Mouse (Mus musculus) hindbrain, embryonic 11.5 days (tissue): Measurements from ENCODE around the gene Ptprd. TPM values are rescaled to one million over a fixed set of nuclear protein-coding genes. Genes with fewer than 3 reads are reported as not detected.

Experiments used
- ATAC-seq: fragments of 200-750 bp; cut with Nextera tagmentation; 2 replicates; pipeline ENCODE4 v1.8.0; 2017; ENCODE audit warnings: mild to moderate bottlenecking, moderate TSS enrichment, moderate library complexity; ENCODE audit not compliant: low FRiP score
- DNase-seq: peaks from one replicate; pipeline ENCODE4 v3.0.0-alpha.2; 2015; ENCODE audit warnings: low spot score
- H3K27ac ChIP-seq: fragments of 300-500 bp; sonication (generic); 2 replicates; pipeline ENCODE4 v1.5.1; 2014; ENCODE audit warnings: mild to moderate bottlenecking, low read depth, low read length
- H3K27me3 ChIP-seq: fragments of 300-500 bp; sonication (generic); 2 replicates; pipeline ENCODE4 v1.6.1; 2014; ENCODE audit warnings: mild to moderate bottlenecking, low read length, moderate library complexity, mixed read lengths; ENCODE audit not compliant: control insufficient read depth, insufficient read depth
- H3K36me3 ChIP-seq: fragments of 300-500 bp; sonication (generic); 2 replicates; pipeline ENCODE4 v1.6.1; 2014; ENCODE audit warnings: mild to moderate bottlenecking, low read length, moderate library complexity, mixed read lengths; ENCODE audit not compliant: control insufficient read depth, insufficient read depth
- H3K4me1 ChIP-seq: fragments of 300-500 bp; sonication (generic); replicated peaks from 2 replicates; pipeline ENCODE4 v1.6.1; 2014; ENCODE audit warnings: low read length, mixed read lengths; ENCODE audit not compliant: control insufficient read depth, insufficient read depth
- H3K4me2 ChIP-seq: fragments of 300-500 bp; sonication (generic); replicated peaks from 2 replicates; pipeline ENCODE4 v1.6.1; 2014; ENCODE audit warnings: mild to moderate bottlenecking, low read depth, low read length
- H3K4me3 ChIP-seq: fragments of 300-500 bp; sonication (generic); 2 replicates; pipeline ENCODE4 v1.5.1; 2014; ENCODE audit warnings: low read depth, low read length
- H3K9ac ChIP-seq: fragments of 300-500 bp; sonication (generic); 2 replicates; pipeline ENCODE4 v1.6.1; 2014; ENCODE audit warnings: low read depth, low read length
- H3K9me3 ChIP-seq: fragments of 300-500 bp; sonication (generic); 2 replicates; pipeline ENCODE4 v1.6.1; 2016; ENCODE audit warnings: low read length; ENCODE audit not compliant: control insufficient read depth
- WGBS: fragments of 180-500 bp; shearing (Covaris S2); extraction: QIAGEN DNeasy Blood & Tissue Kit; methylation state at CpG from one replicate; pipeline ENCODE4 v1.1.7; 2014; 5-methylcytosine and 5-hydroxymethylcytosine counted together
- polyA plus RNA-seq: library from polyadenylated mRNA; unstranded; fragments of >200 nt; fragmentation: Nextera tagmentation; extraction: Ambion mirVana; gene quantifications from 2 replicates; pipeline ENCODE4 v1.2.1, GENCODE M21; 2014

Gene Ptprd
- polyA plus RNA-seq, 1 experiment from 2014 or later, result 31.7 TPM

- no peak for DNase-seq
- no peak overlapping the region for H3K4me3 ChIP-seq
- no peaks in the 10 kb centered on the region for H3K9me3 ChIP-seq
- no peak for ATAC-seq
- H3K4me2 ChIP-seq, result no peak overlapping the region
- H3K27ac ChIP-seq, result no peak overlapping the region
- H3K9ac ChIP-seq, result no peak overlapping the region
- WGBS, result 92% methylated on average over 1 of the region's 1 CpGs
- no peaks in the 10 kb centered on the region for H3K36me3 ChIP-seq
- H3K4me1 ChIP-seq, result no peaks in the 10 kb centered on the region
- H3K27me3 ChIP-seq, result no peaks in the 10 kb centered on the region
Measured at GRCm38 (mm10) chr4:76839016-76839415, 1372.7 kb downstream of the Ptprd start.

GRCm38 (mm10) chr4:76812138-76812537 is 1399.6 kb downstream of the Ptprd start:
- H3K27me3 ChIP-seq, result no peaks in the 10 kb centered on the region
- DNase-seq (no peak), ATAC-seq (no peak)
- no peaks in the 10 kb centered on the region for H3K36me3 ChIP-seq
- no peak overlapping the region for H3K4me3 ChIP-seq
- no peaks in the 10 kb centered on the region for H3K4me1 ChIP-seq
- no peak overlapping the region for H3K4me2 ChIP-seq
- H3K9me3 ChIP-seq, result no peaks in the 10 kb centered on the region
- WGBS, result 81% methylated on average over 2 of the region's 2 CpGs
- H3K27ac ChIP-seq, result no peak overlapping the region
- H3K9ac ChIP-seq, result no peak overlapping the region

GRCm38 (mm10) chr4:76802708-76803107 is 1409.1 kb downstream of the Ptprd start:
- no peaks in the 10 kb centered on the region for H3K36me3 ChIP-seq
- H3K9ac ChIP-seq, result no peak overlapping the region
- WGBS, result 85% methylated on average over 4 of the region's 4 CpGs
- no peaks in the 10 kb centered on the region for H3K27me3 ChIP-seq
- H3K9me3 ChIP-seq, result no peaks in the 10 kb centered on the region
- DNase-seq (no peak), ATAC-seq (no peak)
- H3K27ac ChIP-seq, result no peak overlapping the region
- H3K4me3 ChIP-seq, result no peak overlapping the region
- no peaks in the 10 kb centered on the region for H3K4me1 ChIP-seq
- no peak overlapping the region for H3K4me2 ChIP-seq

- peak; percentile 75 for ATAC-seq
- Histone ChIP-seq H3K4me2 (no peak overlapping the region), H3K4me1 (no peaks in the 10 kb centered on the region), H3K9me3 (no peaks in the 10 kb centered on the region), H3K4me3 (no peak overlapping the region), H3K27me3 (no peaks in the 10 kb centered on the region), H3K9ac (no peak overlapping the region), H3K36me3 (no peaks in the 10 kb centered on the region), H3K27ac (no peak overlapping the region)
- WGBS, result 44% methylated on average over 9 of the region's 9 CpGs
- peak; percentile 22 for DNase-seq
Measured at GRCm38 (mm10) chr4:76798010-76799007, 1413.5 kb downstream of the Ptprd start.

- ATAC-seq, result no peak
- no peak overlapping the region for H3K4me2 ChIP-seq
- H3K4me1 ChIP-seq, result no peaks in the 10 kb centered on the region
- no peaks in the 10 kb centered on the region for H3K27me3 ChIP-seq
- H3K9ac ChIP-seq, result no peak overlapping the region
- H3K9me3 ChIP-seq, result no peaks in the 10 kb centered on the region
- WGBS, result 85% methylated on average over 2 of the region's 2 CpGs
- no peak overlapping the region for H3K4me3 ChIP-seq
- H3K27ac ChIP-seq, result no peak overlapping the region
- H3K36me3 ChIP-seq, result no peaks in the 10 kb centered on the region
- no peak for DNase-seq
Measured at GRCm38 (mm10) chr4:76785389-76785788, 1426.4 kb downstream of the Ptprd start.

GRCm38 (mm10) chr4:76779558-76780124 is 1432.1 kb downstream of the Ptprd start:
- Histone ChIP-seq H3K36me3 (no peaks in the 10 kb centered on the region), H3K27ac (no peak overlapping the region), H3K4me3 (no peak overlapping the region), H3K9me3 (no peaks in the 10 kb centered on the region), H3K4me1 (no peaks in the 10 kb centered on the region), H3K9ac (no peak overlapping the region), H3K4me2 (no peak overlapping the region), H3K27me3 (no peaks in the 10 kb centered on the region)
- DNase-seq, result no peak
- WGBS, result 88% methylated on average over 4 of the region's 4 CpGs
- no peak for ATAC-seq

- Histone ChIP-seq H3K4me2 (no peak overlapping the region), H3K9ac (no peak overlapping the region), H3K4me1 (no peaks in the 10 kb centered on the region), H3K27ac (no peak overlapping the region), H3K27me3 (no peaks in the 10 kb centered on the region), H3K36me3 (no peaks in the 10 kb centered on the region), H3K4me3 (no peak overlapping the region), H3K9me3 (no peaks in the 10 kb centered on the region)
- 80% methylated on average over 3 of the region's 3 CpGs for WGBS
- no peak for DNase-seq
- no peak for ATAC-seq
Measured at GRCm38 (mm10) chr4:76766918-76767317, 1444.8 kb downstream of the Ptprd start.

GRCm38 (mm10) chr4:76766429-76766828 is 1445.3 kb downstream of the Ptprd start:
- 79% methylated on average over 2 of the region's 2 CpGs for WGBS
- DNase-seq (no peak), ATAC-seq (no peak)
- Histone ChIP-seq H3K9ac (no peak overlapping the region), H3K36me3 (no peaks in the 10 kb centered on the region), H3K27me3 (no peaks in the 10 kb centered on the region), H3K4me2 (no peak overlapping the region), H3K27ac (no peak overlapping the region), H3K4me3 (no peak overlapping the region), H3K9me3 (no peaks in the 10 kb centered on the region), H3K4me1 (no peaks in the 10 kb centered on the region)

- H3K27me3 ChIP-seq, result no peaks in the 10 kb centered on the region
- no peak overlapping the region for H3K4me2 ChIP-seq
- no peaks in the 10 kb centered on the region for H3K4me1 ChIP-seq
- DNase-seq (peak; percentile 7), ATAC-seq (peak; percentile 59; the same call in 1 of the 2 replicates)
- H3K27ac ChIP-seq, result no peak overlapping the region
- H3K36me3 ChIP-seq, result no peaks in the 10 kb centered on the region
- H3K4me3 ChIP-seq, result no peak overlapping the region
- no peak overlapping the region for H3K9ac ChIP-seq
- H3K9me3 ChIP-seq, result no peaks in the 10 kb centered on the region
- 62% methylated on average over 2 of the region's 2 CpGs for WGBS
Measured at GRCm38 (mm10) chr4:76750709-76751108, 1461.1 kb downstream of the Ptprd start.
